In genomic region chr5:127456076-127456475, GRCm38 (mm10) we compare ENCODE assay signal across 12 mouse cellular contexts.
"Had no signal": no experiment of that assay in that cellular context is flagged by ENCODE, and none has a peak within 500 bp of the region (broad histone marks: within the 10 kb centered on the region; RNA-seq: fewer than 3 reads in every experiment).

No protein-coding gene starts in this region.

- DNase-seq: retina, postnatal 1 day; right cerebral cortex, adult 18-20 months; right cerebral cortex, postnatal 14 days; right cerebral cortex, postnatal 25 days; right cerebral cortex, postnatal 4 days; spleen, adult 18-20 months; thymus, adult 18-20 months; thymus, adult 2 months; thymus, postnatal 14 days; thymus, postnatal 25 days; thymus, postnatal 36 days; thymus, postnatal 4 days had no signal
